Mouse (Mus musculus) liver, postnatal 0 days (tissue): Measurements from ENCODE around the gene Cd59a. TPM values are rescaled to one million over a fixed set of nuclear protein-coding genes. Genes with fewer than 3 reads are reported as not detected.

ENCODE experiments used
- ATAC-seq: fragments of 200-750 bp; cut with Nextera tagmentation; 2 replicates; pipeline ENCODE4 v1.8.0; 2017; ENCODE audit warnings: mild to moderate bottlenecking, moderate library complexity
- DNase-seq: peaks from one replicate; pipeline ENCODE4 v3.0.0-alpha.2; 2016
- H3K27ac ChIP-seq: fragments of 300-500 bp; sonication (generic); 2 replicates; pipeline ENCODE4 v1.5.1; 2014; ENCODE audit warnings: antibody characterized with exemption, moderate library complexity, mild to moderate bottlenecking, low read depth
- H3K27me3 ChIP-seq: fragments of 300-500 bp; sonication (generic); 2 replicates; pipeline ENCODE4 v1.6.1; 2014; ENCODE audit warnings: low read length, control low read depth, mixed read lengths; ENCODE audit not compliant: insufficient read depth
- H3K36me3 ChIP-seq: fragments of 300-500 bp; sonication (generic); replicated peaks from 2 replicates; pipeline ENCODE4 v1.6.1; 2014; ENCODE audit warnings: mild to moderate bottlenecking, control low read depth, low read length, moderate library complexity, mixed read lengths; ENCODE audit not compliant: insufficient read depth
- H3K4me1 ChIP-seq: fragments of 300-500 bp; sonication (generic); 2 replicates; pipeline ENCODE4 v1.6.1; 2014; ENCODE audit warnings: antibody characterized with exemption, mild to moderate bottlenecking, control low read depth; ENCODE audit not compliant: insufficient read depth
- H3K4me2 ChIP-seq: fragments of 300-500 bp; sonication (generic); 2 replicates; pipeline ENCODE4 v1.6.1; 2014; ENCODE audit warnings: low read depth, mild to moderate bottlenecking, low read length, moderate library complexity, mixed read lengths
- H3K4me3 ChIP-seq: fragments of 300-500 bp; sonication (generic); 2 replicates; pipeline ENCODE4 v1.5.1; 2014; ENCODE audit warnings: low read depth, low read length
- H3K9ac ChIP-seq: fragments of 300-500 bp; sonication (generic); replicated peaks from 2 replicates; pipeline ENCODE4 v1.6.1; 2014; ENCODE audit warnings: mild to moderate bottlenecking, moderate library complexity
- H3K9me3 ChIP-seq: fragments of 300-500 bp; sonication (generic); 2 replicates; pipeline ENCODE4 v1.6.1; 2016; ENCODE audit warnings: mild to moderate bottlenecking, control low read depth, low read length, mixed read lengths
- CTCF ChIP-seq: sonication (generic); IDR thresholded peaks from 2 replicates; pipeline ENCODE4 v1.5.1; 2016; ENCODE audit warnings: antibody characterized with exemption, low read depth
- EP300 ChIP-seq: IDR thresholded peaks from 2 replicates; pipeline ENCODE4 v1.6.1; 2016; ENCODE audit warnings: antibody characterized with exemption, low read depth, mild to moderate bottlenecking
- WGBS: fragments of 180-500 bp; shearing (Covaris S2); extraction: QIAGEN DNeasy Blood & Tissue Kit; methylation state at CpG from one replicate; pipeline ENCODE4 v1.1.7; 2014; ENCODE audit not compliant: insufficient replicate concordance; 5-methylcytosine and 5-hydroxymethylcytosine counted together
- polyA plus RNA-seq: library from polyadenylated mRNA; unstranded; fragments of >200 nt; fragmentation: Nextera tagmentation; extraction: Ambion mirVana; gene quantifications from 2 replicates; pipeline ENCODE4 v1.2.1, GENCODE M21; 2015

The Cd59a gene
- polyA plus RNA-seq, 1 experiment from 2014 or later = 73.8 TPM

DNA sequence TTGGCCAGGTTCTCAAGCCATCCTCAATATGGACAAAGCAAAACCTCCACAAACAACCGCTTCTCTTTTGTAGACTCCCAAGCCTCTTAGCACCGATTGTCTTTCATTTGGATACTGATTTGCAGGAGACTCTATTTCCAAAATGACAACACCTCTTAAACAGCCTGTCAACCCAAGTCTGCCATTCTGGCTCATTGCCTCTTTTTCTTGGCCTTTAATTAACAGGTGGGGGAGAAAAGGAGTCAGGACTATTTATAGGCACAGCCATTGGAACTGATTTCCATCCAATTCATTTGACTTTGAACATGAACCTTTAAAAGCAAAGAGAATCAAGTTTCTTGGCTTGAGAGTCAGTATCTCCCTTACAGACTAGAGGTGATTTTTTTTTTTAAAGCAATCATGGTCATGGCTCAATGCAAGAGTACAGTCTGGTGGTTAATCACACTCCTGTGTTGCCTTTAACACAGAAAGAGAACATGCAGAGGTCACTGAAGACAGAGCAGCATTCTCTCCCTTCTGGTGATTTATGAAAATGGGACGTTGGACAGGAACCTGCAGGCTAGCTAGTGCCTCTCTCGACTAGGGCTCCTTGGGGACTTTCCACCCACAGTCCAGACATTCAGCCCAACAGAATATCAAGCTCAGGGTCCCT lies 52.4 kb downstream of the Cd59a start:
- ATAC-seq (no peak), DNase-seq (no peak)
- no peak overlapping the region for H3K9ac ChIP-seq
- H3K27ac ChIP-seq = no peak overlapping the region
- H3K9me3 ChIP-seq = no peaks in the 10 kb centered on the region
- H3K4me2 ChIP-seq = no peak overlapping the region
- H3K4me1 ChIP-seq = no peaks in the 10 kb centered on the region; the same call in 1 of the 2 replicates
- H3K27me3 ChIP-seq = no peaks in the 10 kb centered on the region
- no peak for TF ChIP-seq EP300
- no peak for TF ChIP-seq CTCF
- no peak overlapping the region for H3K4me3 ChIP-seq
- 62% methylated on average over 4 of the region's 4 CpGs for WGBS
- no peaks in the 10 kb centered on the region for H3K36me3 ChIP-seq

DNA sequence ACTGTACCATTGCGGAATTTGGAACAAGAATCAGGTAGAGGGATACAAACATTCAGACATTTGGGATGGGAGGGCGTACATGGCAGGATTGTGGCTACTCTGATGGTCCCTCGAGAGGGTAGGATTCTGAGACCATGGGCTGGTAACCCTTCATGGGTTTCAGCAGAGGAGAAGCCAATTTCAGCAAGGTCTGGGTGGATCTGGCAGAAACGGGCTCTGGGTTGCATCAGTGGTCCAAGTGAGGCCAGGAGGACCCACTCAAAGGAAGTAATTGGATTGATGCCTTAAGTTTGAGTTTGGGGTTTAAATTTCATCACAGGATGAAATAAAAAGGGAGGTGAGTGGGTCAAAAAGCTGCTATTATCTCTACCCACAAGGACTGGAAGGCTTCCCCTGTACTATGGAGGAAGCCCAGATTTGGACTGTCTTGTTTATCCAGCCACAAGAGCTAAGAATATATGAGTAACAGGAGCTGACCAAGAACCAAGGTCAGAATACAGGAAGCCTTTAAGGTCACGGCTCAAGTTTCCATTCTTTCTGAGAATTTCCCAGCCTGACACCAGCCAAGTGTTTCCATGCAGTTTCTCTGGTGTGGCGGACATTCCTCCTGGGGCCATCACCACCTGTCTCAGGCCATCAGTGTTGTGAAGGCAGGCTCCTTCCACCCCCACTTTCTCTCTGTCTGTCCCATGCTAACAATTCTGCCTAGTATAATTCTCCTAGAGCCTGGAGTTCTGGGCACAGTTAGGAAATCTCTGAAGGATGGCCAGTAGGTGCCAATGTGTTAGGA lies 55.2 kb downstream of the Cd59a start:
- WGBS = 63% methylated on average over 6 of the region's 6 CpGs
- ATAC-seq = no peak
- TF ChIP-seq EP300 (no peak), CTCF (no peak)
- no peaks in the 10 kb centered on the region for H3K36me3 ChIP-seq
- no peak overlapping the region for H3K9ac ChIP-seq
- DNase-seq = no peak
- H3K9me3 ChIP-seq = no peaks in the 10 kb centered on the region
- H3K27me3 ChIP-seq = no peaks in the 10 kb centered on the region
- H3K4me3 ChIP-seq = no peak overlapping the region
- no peak overlapping the region for H3K4me2 ChIP-seq
- no peaks in the 10 kb centered on the region; the same call in 1 of the 2 replicates for H3K4me1 ChIP-seq
- no peak overlapping the region for H3K27ac ChIP-seq

DNA sequence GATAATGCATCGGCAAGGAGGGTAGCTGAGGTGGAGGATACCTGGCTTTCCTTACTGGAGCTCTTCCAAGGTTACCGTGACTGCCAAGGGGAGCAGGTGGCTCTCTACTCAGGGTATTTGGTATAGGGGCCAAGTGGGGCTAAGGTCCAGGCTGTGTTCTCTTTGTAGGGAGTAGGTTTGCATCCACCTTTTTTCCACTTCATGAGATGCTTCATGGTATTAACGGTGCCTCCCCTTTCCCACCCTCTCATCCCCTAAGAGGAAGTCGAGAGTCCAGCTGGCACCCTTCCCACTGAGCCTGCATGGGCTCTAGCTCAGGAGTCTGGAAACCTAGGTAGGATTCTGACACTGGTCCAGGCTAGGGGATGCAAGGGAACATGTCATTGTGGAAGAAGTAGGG lies 57.7 kb downstream of the Cd59a start:
- H3K9me3 ChIP-seq = no peaks in the 10 kb centered on the region
- no peaks in the 10 kb centered on the region for H3K27me3 ChIP-seq
- no peak overlapping the region for H3K9ac ChIP-seq
- H3K27ac ChIP-seq = no peak overlapping the region
- 69% methylated on average over 4 of the region's 4 CpGs for WGBS
- H3K4me3 ChIP-seq = no peak overlapping the region
- H3K36me3 ChIP-seq = no peaks in the 10 kb centered on the region
- ATAC-seq = no peak
- no peak for TF ChIP-seq EP300
- TF ChIP-seq CTCF = no peak
- no peak overlapping the region for H3K4me2 ChIP-seq
- no peaks in the 10 kb centered on the region for H3K4me1 ChIP-seq
- no peak for DNase-seq

DNA sequence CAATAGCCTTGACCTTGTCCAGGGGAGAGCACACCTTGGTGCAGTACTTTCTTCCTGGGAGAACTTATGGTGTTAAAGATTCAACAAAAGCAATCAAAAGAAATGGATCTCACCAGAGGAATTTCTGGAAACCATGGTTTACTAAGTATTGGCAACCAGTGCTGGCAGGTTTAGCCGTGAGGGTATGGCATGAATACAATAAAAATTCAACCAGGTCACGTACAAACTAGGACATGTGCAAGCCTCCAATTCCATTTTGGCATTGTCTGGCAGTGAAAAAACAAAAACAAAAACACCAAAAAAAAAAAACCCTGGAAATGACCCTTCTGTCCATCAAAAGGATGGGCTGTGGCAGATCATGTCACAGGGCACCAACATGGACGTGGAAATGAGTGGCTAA lies 58.3 kb downstream of the Cd59a start:
- H3K27ac ChIP-seq = no peak overlapping the region
- no peak for DNase-seq
- no peak for ATAC-seq
- H3K9ac ChIP-seq = no peak overlapping the region
- H3K36me3 ChIP-seq = no peaks in the 10 kb centered on the region
- no peaks in the 10 kb centered on the region for H3K4me1 ChIP-seq
- H3K4me3 ChIP-seq = no peak overlapping the region
- no peak for TF ChIP-seq EP300
- no peak for TF ChIP-seq CTCF
- no peaks in the 10 kb centered on the region for H3K27me3 ChIP-seq
- WGBS = 79% methylated on average over 3 of the region's 3 CpGs
- no peak overlapping the region for H3K4me2 ChIP-seq
- no peaks in the 10 kb centered on the region for H3K9me3 ChIP-seq

DNA sequence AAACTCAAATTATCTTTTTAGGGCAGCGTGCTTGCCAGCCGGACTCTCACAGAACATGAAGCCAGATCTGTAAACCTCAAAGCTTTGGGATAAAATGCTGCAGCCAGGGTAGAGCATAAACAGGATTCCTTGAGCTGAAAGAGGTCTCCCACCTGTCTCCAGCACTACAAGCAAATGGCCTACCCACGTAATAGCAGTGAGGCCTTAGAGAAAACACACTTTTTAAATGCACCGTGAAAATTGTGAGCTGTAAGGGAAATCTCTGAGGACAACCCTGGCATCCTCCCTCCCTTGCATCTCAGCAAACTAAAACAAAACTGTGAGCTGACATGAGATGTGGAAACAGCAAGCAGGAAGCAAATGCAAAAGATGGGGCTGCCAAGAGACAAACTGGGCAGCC lies 62.2 kb downstream of the Cd59a start:
- 88% methylated on average over 4 of the region's 4 CpGs for WGBS

DNA sequence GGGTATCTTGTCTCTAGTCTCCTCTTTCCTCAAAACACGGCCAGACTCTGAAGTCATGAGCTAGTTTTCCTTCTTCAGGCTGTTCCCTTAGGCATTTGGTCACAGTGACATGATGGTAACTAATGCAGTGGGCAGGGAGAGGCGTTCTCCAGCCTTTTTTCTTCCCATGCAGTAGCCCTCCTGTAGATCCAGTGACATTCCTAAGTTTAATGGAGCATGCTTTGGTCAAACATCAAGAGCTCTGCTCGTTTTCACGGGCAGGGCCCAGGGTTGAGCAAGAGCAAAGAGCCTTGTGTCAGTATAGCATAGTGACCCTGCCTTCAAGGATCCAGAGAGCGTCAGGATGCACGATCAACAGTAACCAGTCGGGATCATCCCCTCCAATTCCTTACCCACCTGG lies 67.8 kb downstream of the Cd59a start:
- Histone ChIP-seq H3K9ac (no peak overlapping the region), H3K27me3 (no peaks in the 10 kb centered on the region), H3K9me3 (no peaks in the 10 kb centered on the region), H3K36me3 (no peaks in the 10 kb centered on the region), H3K4me2 (no peak overlapping the region), H3K27ac (no peak overlapping the region), H3K4me3 (no peak overlapping the region), H3K4me1 (no peaks in the 10 kb centered on the region)
- no peak for TF ChIP-seq CTCF
- WGBS = 68% methylated on average over 7 of the region's 7 CpGs
- no peak for ATAC-seq
- DNase-seq = no peak

More for the DNA sequence above, 62.2 kb downstream of the Cd59a start:
- Histone ChIP-seq H3K9ac (no peak overlapping the region), H3K27me3 (no peaks in the 10 kb centered on the region), H3K4me2 (no peak overlapping the region), H3K4me1 (no peaks in the 10 kb centered on the region), H3K4me3 (no peak overlapping the region), H3K36me3 (no peaks in the 10 kb centered on the region), H3K9me3 (no peaks in the 10 kb centered on the region), H3K27ac (no peak overlapping the region)
- no peak for DNase-seq
- ATAC-seq = no peak
- TF ChIP-seq EP300 = no peak
- no peak for TF ChIP-seq CTCF
